Mouse (Mus musculus) midbrain, embryonic 12.5 days (tissue): ENCODE measurements around the gene Wrnip1. TPM values are rescaled to one million over a fixed set of nuclear protein-coding genes. Genes with fewer than 3 reads are reported as not detected.
"Not testable (repeated sequence)": the region's sequence is repeated elsewhere in the genome, so short reads cannot be mapped to it uniquely, and the experiment has no call there.

Experiments
- ATAC-seq: fragments of 200-750 bp; cut with Nextera tagmentation; 2 replicates; pipeline ENCODE4 v1.8.0; 2017; ENCODE audit warnings: low read depth, moderate TSS enrichment, moderate library complexity; ENCODE audit not compliant: low FRiP score
- H3K27ac ChIP-seq: fragments of 300-500 bp; sonication (generic); replicated peaks from 2 replicates; pipeline ENCODE4 v1.5.1; 2016; ENCODE audit warnings: mild to moderate bottlenecking
- H3K27me3 ChIP-seq: fragments of 300-500 bp; sonication (generic); 2 replicates; pipeline ENCODE4 v1.6.1; 2016; ENCODE audit warnings: mild to moderate bottlenecking
- H3K36me3 ChIP-seq: fragments of 300-500 bp; sonication (generic); 2 replicates; pipeline ENCODE4 v1.6.1; 2016
- H3K4me1 ChIP-seq: fragments of 300-500 bp; sonication (generic); 2 replicates; pipeline ENCODE4 v1.6.1; 2016
- H3K4me2 ChIP-seq: fragments of 300-500 bp; sonication (generic); replicated peaks from 2 replicates; pipeline ENCODE4 v1.6.1; 2016; ENCODE audit warnings: mild to moderate bottlenecking, moderate library complexity
- H3K4me3 ChIP-seq: fragments of 300-500 bp; sonication (generic); 2 replicates; pipeline ENCODE4 v1.5.1; 2016; ENCODE audit warnings: mild to moderate bottlenecking
- H3K9ac ChIP-seq: fragments of 300-500 bp; sonication (generic); replicated peaks from 2 replicates; pipeline ENCODE4 v1.6.1; 2016; ENCODE audit warnings: mild to moderate bottlenecking, moderate library complexity
- H3K9me3 ChIP-seq: fragments of 300-500 bp; sonication (generic); 2 replicates; pipeline ENCODE4 v1.6.1; 2016; ENCODE audit warnings: mild to moderate bottlenecking
- WGBS: fragments of 180-500 bp; shearing (Covaris S2); methylation state at CpG from one replicate; pipeline ENCODE4 v1.1.7; 2016; 5-methylcytosine and 5-hydroxymethylcytosine counted together
- polyA plus RNA-seq: library from polyadenylated mRNA; unstranded; fragments of >200 nt; fragmentation: Nextera tagmentation; extraction: Ambion mirVana; gene quantifications from 2 replicates; pipeline ENCODE4 v1.2.1, GENCODE M21; 2016

The Wrnip1 gene
- polyA plus RNA-seq, 1 experiment from 2014 or later, result 32.4 TPM

GRCm38 (mm10) chr13:32863456-32863855, 61.6 kb downstream of the Wrnip1 start:
- Histone ChIP-seq H3K27me3 (peaks cover 47% of the 10 kb centered on the region), H3K27ac (no peak overlapping the region)
- ATAC-seq, result no peak

GRCm38 (mm10) chr13:32864529-32864928, 62.7 kb downstream of the Wrnip1 start:
- H3K4me2 ChIP-seq, H3K27ac ChIP-seq, H3K4me3 ChIP-seq, ATAC-seq, H3K4me1 ChIP-seq, H3K9ac ChIP-seq, H3K36me3 ChIP-seq, H3K9me3 ChIP-seq: not testable (repeated sequence)
- H3K27me3 ChIP-seq, result peaks cover 52% of the 10 kb centered on the region
- 88% methylated on average over 3 of the region's 3 CpGs for WGBS

More at GRCm38 (mm10) chr13:32863456-32863855, 61.6 kb downstream of the Wrnip1 start:
- no peak overlapping the region for H3K4me2 ChIP-seq
- no peaks in the 10 kb centered on the region for H3K36me3 ChIP-seq
- H3K4me3 ChIP-seq, result no peak overlapping the region
- H3K4me1 ChIP-seq, result no peaks in the 10 kb centered on the region
- no peak overlapping the region for H3K9ac ChIP-seq
- no peaks in the 10 kb centered on the region for H3K9me3 ChIP-seq

DNA sequence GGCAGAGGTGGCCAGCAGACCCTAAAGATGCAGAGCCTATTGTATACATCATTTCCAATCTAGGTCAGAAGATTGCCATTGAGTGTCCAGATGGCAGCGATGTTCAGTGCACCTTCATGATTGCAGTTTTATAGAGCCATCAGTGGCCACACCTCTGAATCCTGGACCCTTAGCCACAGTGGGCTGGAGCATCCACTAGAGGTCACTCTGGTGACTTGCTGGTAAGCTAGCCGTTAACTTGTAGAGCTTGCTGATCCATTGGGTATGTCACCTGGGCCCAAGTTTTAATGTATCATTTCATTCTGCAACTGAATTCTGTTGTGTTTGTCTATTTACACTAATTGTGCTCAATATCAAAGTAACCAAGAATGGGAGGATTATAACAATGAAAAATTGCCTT, 63.8 kb downstream of the Wrnip1 start:
- Histone ChIP-seq H3K36me3 (no peaks in the 10 kb centered on the region), H3K9ac (no peak overlapping the region), H3K27me3 (peaks cover 51% of the 10 kb centered on the region), H3K4me2 (no peak overlapping the region), H3K4me1 (no peaks in the 10 kb centered on the region), H3K9me3 (no peaks in the 10 kb centered on the region), H3K4me3 (no peak overlapping the region), H3K27ac (no peak overlapping the region)
- WGBS, result 58% methylated on average over 2 of the region's 2 CpGs
- no peak for ATAC-seq

- peak; percentile 73 for ATAC-seq
- Histone ChIP-seq H3K27me3 (peaks cover 48% of the 10 kb centered on the region), H3K4me2 (no peak overlapping the region), H3K4me1 (no peaks in the 10 kb centered on the region), H3K9me3 (no peaks in the 10 kb centered on the region), H3K36me3 (no peaks in the 10 kb centered on the region), H3K27ac (no peak overlapping the region), H3K4me3 (no peak overlapping the region), H3K9ac (no peak overlapping the region)
- 6% methylated on average over 9 of the region's 9 CpGs for WGBS
Measured at GRCm38 (mm10) chr13:32866484-32866883, 64.6 kb downstream of the Wrnip1 start.

DNA sequence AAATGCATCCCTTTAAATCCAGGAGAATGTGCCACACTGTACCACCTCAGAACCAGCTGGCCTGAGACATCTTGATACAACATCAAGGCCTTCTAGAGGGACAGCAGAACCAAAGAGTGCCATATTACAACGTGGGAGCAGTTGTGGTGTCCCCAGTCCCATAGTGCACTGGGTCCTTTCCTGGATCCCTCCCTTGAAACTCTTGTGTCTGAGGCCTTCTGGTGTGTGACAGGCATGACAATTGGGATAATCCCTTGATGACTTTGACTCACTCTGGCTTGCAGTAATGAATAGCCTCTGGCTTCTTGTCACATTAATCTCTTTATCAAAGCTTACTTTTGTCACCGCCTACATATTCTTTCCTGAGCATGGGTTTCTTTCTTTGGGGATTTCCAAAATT, 65.2 kb downstream of the Wrnip1 start:
- ATAC-seq, result peak; percentile 86
- H3K27me3 ChIP-seq, result peaks cover 48% of the 10 kb centered on the region
- no peaks in the 10 kb centered on the region for H3K36me3 ChIP-seq
- H3K4me1 ChIP-seq, result no peaks in the 10 kb centered on the region
- H3K4me3 ChIP-seq, result no peak overlapping the region
- H3K9me3 ChIP-seq, result no peaks in the 10 kb centered on the region
- WGBS, result 10% methylated on average over 2 of the region's 2 CpGs
- H3K9ac ChIP-seq, result no peak overlapping the region
- no peak overlapping the region for H3K27ac ChIP-seq
- no peak overlapping the region for H3K4me2 ChIP-seq

DNA sequence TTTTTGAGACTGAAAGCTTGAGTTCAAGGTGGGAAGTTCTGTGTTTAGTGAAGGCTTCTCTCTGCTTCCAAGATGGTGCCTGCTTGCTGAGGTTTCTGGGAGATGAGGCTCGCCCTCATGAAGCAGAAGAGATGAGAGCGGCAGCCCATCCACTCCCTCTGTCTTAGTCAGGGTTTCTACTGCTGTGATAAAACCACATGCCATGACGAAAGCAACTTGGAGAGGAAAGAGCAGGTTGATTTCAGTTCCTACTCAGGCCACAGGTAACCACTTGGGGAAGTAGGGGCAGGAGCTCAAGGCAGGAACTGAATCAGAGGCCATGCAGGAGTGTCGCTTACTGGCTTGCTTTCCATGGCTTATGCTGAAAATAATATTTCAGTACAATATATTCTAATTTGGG, 66.4 kb downstream of the Wrnip1 start:
- not testable (repeated sequence) for ATAC-seq, H3K27ac ChIP-seq, H3K4me2 ChIP-seq, H3K36me3 ChIP-seq, H3K9me3 ChIP-seq, H3K4me3 ChIP-seq, H3K4me1 ChIP-seq, H3K9ac ChIP-seq
- WGBS, result 86% methylated on average over 4 of the region's 4 CpGs
- H3K27me3 ChIP-seq, result peaks cover 38% of the 10 kb centered on the region

DNA sequence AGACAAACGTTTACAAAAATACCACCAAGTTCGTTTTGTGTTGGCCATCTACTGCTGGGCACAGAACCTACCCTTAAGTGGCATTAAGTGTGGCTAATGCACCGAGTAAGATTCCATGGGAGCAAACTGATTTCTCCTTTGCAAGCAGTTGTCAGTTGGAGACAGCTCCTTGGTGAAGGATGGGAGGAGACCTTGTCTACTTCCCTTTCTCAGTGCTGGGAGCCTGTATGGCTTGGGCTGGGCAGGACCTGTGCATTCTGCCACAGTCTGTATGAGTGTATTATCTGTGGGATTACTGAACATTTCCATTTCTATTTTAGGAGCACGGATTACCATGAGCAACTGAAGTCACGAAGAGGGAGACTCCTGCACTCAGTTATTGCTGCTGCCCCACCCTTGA, 67.0 kb downstream of the Wrnip1 start:
- H3K9me3 ChIP-seq, result no peaks in the 10 kb centered on the region
- peaks cover 32% of the 10 kb centered on the region for H3K27me3 ChIP-seq
- no peaks in the 10 kb centered on the region for H3K4me1 ChIP-seq
- H3K9ac ChIP-seq, result no peak overlapping the region
- 73% methylated on average over 5 of the region's 5 CpGs for WGBS
- no peak overlapping the region for H3K27ac ChIP-seq
- no peaks in the 10 kb centered on the region for H3K36me3 ChIP-seq
- no peak overlapping the region for H3K4me2 ChIP-seq
- no peak for ATAC-seq
- H3K4me3 ChIP-seq, result no peak overlapping the region

Other genes with a start within 250 kb of the Wrnip1 start
- 0.17 TPM in 1 of 2 replicates, not detected in the other for gene Mylk4, start 18.1 kb upstream of the Wrnip1 start, polyA plus RNA-seq
- gene D930007J09Rik, start 811 bp downstream of the Wrnip1 start, polyA plus RNA-seq, result not detected in 2 replicates
- 1.6 and 2.2 TPM in 2 replicates for gene Serpinb1a, start 49.1 kb downstream of the Wrnip1 start, polyA plus RNA-seq
- not detected in 2 replicates for gene Serpinb1c, start 96.2 kb downstream of the Wrnip1 start, polyA plus RNA-seq
- gene Serpinb6b, start 163.2 kb downstream of the Wrnip1 start, polyA plus RNA-seq, result 0.41 and 0.66 TPM in 2 replicates
- 1.1 and 1.2 TPM in 2 replicates for gene Serpinb9, start 201.2 kb downstream of the Wrnip1 start, polyA plus RNA-seq
- 0.11 TPM in 1 of 2 replicates, not detected in the other for gene Serpinb9b, start 225.4 kb downstream of the Wrnip1 start, polyA plus RNA-seq